Mouse (Mus musculus) MEL (cell line): Measurements from ENCODE around the gene Sec11a. TPM values are rescaled to one million over a fixed set of nuclear protein-coding genes. Genes with fewer than 3 reads are reported as not detected.

Experiments
- DNase-seq: peaks from one replicate; pipeline ENCODE4 v3.0.0; 2011; ENCODE audit warnings: low read depth, low spot score
- H3K27ac ChIP-seq: 2 replicates; pipeline ENCODE4 v1.5.1; 2012; ENCODE audit warnings: low read depth, mild to moderate bottlenecking, control low read depth, low read length, moderate library complexity; ENCODE audit not compliant: control insufficient read depth
- H3K27me3 ChIP-seq, 2 experiments: fragments of 150-350 bp in 1 of 2; sonication (generic) in 1 of 2; 2 replicates each; pipeline ENCODE4 v1.6.1; 2012; ENCODE audit warnings: low read length in 2 of 2, mild to moderate bottlenecking in 2 of 2, improper control_type of control experiment in 1 of 2, moderate library complexity in 1 of 2; ENCODE audit not compliant: insufficient read depth in 2 of 2, control insufficient read depth in 1 of 2
- H3K36me3 ChIP-seq, 2 experiments: 2 replicates each; pipeline ENCODE4 v1.6.1; 2012 to 2014; ENCODE audit warnings: low read length in 2 of 2, improper control_type of control experiment in 1 of 2, inconsistent platforms in 1 of 2, mild to moderate bottlenecking in 1 of 2; ENCODE audit not compliant: insufficient read depth in 2 of 2, control insufficient read depth in 1 of 2
- H3K4me1 ChIP-seq, 2 experiments: fragments of 150-350 bp in 1 of 2; sonication (generic) in 1 of 2; 2 replicates each; pipeline ENCODE4 v1.6.1; 2012; ENCODE audit warnings: low read length in 2 of 2, improper control_type of control experiment in 1 of 2, mild to moderate bottlenecking in 1 of 2; ENCODE audit not compliant: insufficient read depth in 2 of 2, control insufficient read depth in 1 of 2
- H3K4me3 ChIP-seq, 2 experiments: fragments of 150-350 bp in 1 of 2; sonication (generic) in 1 of 2; 2 replicates each; pipeline ENCODE4 v1.5.1; 2012; ENCODE audit warnings: low read depth in 2 of 2, low read length in 2 of 2, mild to moderate bottlenecking in 2 of 2, moderate library complexity in 2 of 2, control low read depth in 1 of 2, improper control_type of control experiment in 1 of 2; ENCODE audit not compliant: control insufficient read depth in 1 of 2, insufficient read depth in 1 of 2
- H3K79me2 ChIP-seq: 2 replicates; pipeline ENCODE4 v1.6.1; 2012; ENCODE audit warnings: mild to moderate bottlenecking, low read length, moderate library complexity; ENCODE audit not compliant: control insufficient read depth, poor library complexity, insufficient read depth
- H3K9ac ChIP-seq: 2 replicates; pipeline ENCODE4 v1.6.1; 2012; ENCODE audit warnings: low read depth, mild to moderate bottlenecking, control low read depth, low read length, moderate library complexity; ENCODE audit not compliant: control insufficient read depth, poor library complexity, severe bottlenecking
- H3K9me3 ChIP-seq: fragments of 150-350 bp; sonication (generic); replicated peaks from 2 replicates; pipeline ENCODE4 v1.6.1; 2012; ENCODE audit warnings: mild to moderate bottlenecking, low read length, improper control_type of control experiment, moderate library complexity; ENCODE audit not compliant: insufficient read depth
- BHLHE40 ChIP-seq: IDR thresholded peaks from 2 replicates; pipeline ENCODE4 v1.6.1; 2012; ENCODE audit warnings: low read depth, mild to moderate bottlenecking, inconsistent platforms, low read length, improper control_type of control experiment, borderline replicate concordance
- CTCF ChIP-seq, 3 experiments: IDR thresholded peaks in 2 of 3; conservative IDR thresholded peaks in 1 of 3; 2 replicates each; pipeline ENCODE4 v1.5.1; 2011 to 2012; ENCODE audit warnings: low read length in 3 of 3, low read depth in 2 of 3, mild to moderate bottlenecking in 2 of 3, improper control_type of control experiment in 1 of 3, inconsistent platforms in 1 of 3, mixed read lengths in 1 of 3, moderate library complexity in 1 of 3; ENCODE audit not compliant: control insufficient read depth in 1 of 3, insufficient read depth in 1 of 3, poor library complexity in 1 of 3, severe bottlenecking in 1 of 3
- E2F4 ChIP-seq: IDR thresholded peaks from 2 replicates; pipeline ENCODE4 v1.6.1; 2011; ENCODE audit warnings: low read depth, low read length, improper control_type of control experiment, borderline replicate concordance
- ELF1 ChIP-seq: IDR thresholded peaks from 2 replicates; pipeline ENCODE4 v1.6.1; 2014; ENCODE audit warnings: low read depth, mild to moderate bottlenecking, inconsistent platforms, low read length, improper control_type of control experiment, moderate library complexity
- ETS1 ChIP-seq: IDR thresholded peaks from 2 replicates; pipeline ENCODE4 v1.6.1; 2012; ENCODE audit warnings: low read depth, mild to moderate bottlenecking, inconsistent platforms, low read length, improper control_type of control experiment, moderate library complexity
- JUND ChIP-seq: IDR thresholded peaks from 2 replicates; pipeline ENCODE4 v1.6.1; 2011; ENCODE audit warnings: low read depth, mild to moderate bottlenecking, improper control_type of control experiment, low read length
- MAFK ChIP-seq: IDR thresholded peaks from 2 replicates; pipeline ENCODE4 v1.6.1; 2011; ENCODE audit warnings: low read depth, mild to moderate bottlenecking, low read length, improper control_type of control experiment, borderline replicate concordance
- MAZ ChIP-seq: IDR thresholded peaks from 2 replicates; pipeline ENCODE4 v1.6.1; 2012; ENCODE audit warnings: low read depth, mild to moderate bottlenecking, inconsistent platforms, low read length, improper control_type of control experiment
- MYB ChIP-seq: IDR thresholded peaks from 2 replicates; pipeline ENCODE4 v1.6.1; 2011; ENCODE audit warnings: mild to moderate bottlenecking, low read depth, low read length, improper control_type of control experiment
- POLR2AphosphoS2 ChIP-seq: IDR thresholded peaks from 2 replicates; pipeline ENCODE4 v1.6.1; 2011; ENCODE audit warnings: low read length, improper control_type of control experiment
- SIN3A ChIP-seq: IDR thresholded peaks from 2 replicates; pipeline ENCODE4 v1.6.1; 2012; ENCODE audit warnings: low read length, improper control_type of control experiment, inconsistent platforms
- TCF12 ChIP-seq: IDR thresholded peaks from 2 replicates; pipeline ENCODE4 v1.6.1; 2014; ENCODE audit warnings: low read depth, mild to moderate bottlenecking, inconsistent platforms, low read length, improper control_type of control experiment, moderate library complexity
- UBTF ChIP-seq: IDR thresholded peaks from 2 replicates; pipeline ENCODE4 v1.6.1; 2012; ENCODE audit warnings: low read depth, mild to moderate bottlenecking, inconsistent platforms, low read length, improper control_type of control experiment, moderate library complexity, borderline replicate concordance; ENCODE audit not compliant: insufficient read depth
- USF1 ChIP-seq: IDR thresholded peaks from 2 replicates; pipeline ENCODE4 v1.6.1; 2014; ENCODE audit warnings: low read depth, mild to moderate bottlenecking, inconsistent platforms, low read length, improper control_type of control experiment, moderate library complexity
- ZMIZ1 ChIP-seq: IDR thresholded peaks from 2 replicates; pipeline ENCODE4 v1.6.1; 2012; ENCODE audit warnings: low read depth, mild to moderate bottlenecking, inconsistent platforms, low read length, improper control_type of control experiment, moderate library complexity
- polyA plus RNA-seq, 2 experiments: library from polyadenylated mRNA; stranded (reverse) in 1 of 2; unstranded in 1 of 2; fragments of >175 nt in 1 of 2; fragments of >200 nt in 1 of 2; gene quantifications; 2 replicates each; pipeline versions ENCODE4 v1.2.1 to v1.2.4; 2012; ENCODE audit warnings: low replicate concordance in 2 of 2, low read depth in 1 of 2; ENCODE audit not compliant: insufficient read length in 2 of 2, insufficient read depth in 1 of 2, missing spikeins in 1 of 2
- total RNA-seq: library from RNA; depleted of rRNA; stranded (reverse); fragments of 300-350 nt; gene quantifications from 2 replicates; pipeline ENCODE4 v1.2.3, GENCODE M21; 2012

Sec11a gene
- total and polyA plus RNA-seq, 3 experiments, result 114 to 144 TPM; not detected in 1

- Histone ChIP-seq H3K4me3 (no peak overlapping the region), H3K27me3 (no peaks in the 10 kb centered on the region), H3K36me3 (peaks cover 7 to 16% of the 10 kb centered on the region in 2 experiments), H3K27ac (no peak overlapping the region), H3K4me1 (peaks cover 0 to 6% of the 10 kb centered on the region in 2 experiments; a peak in 1 of 4 replicates), H3K9me3 (no peaks in the 10 kb centered on the region), H3K79me2 (peaks cover 19% of the 10 kb centered on the region), H3K9ac (no peak overlapping the region)
- no peak for DNase-seq
- no peak for TF ChIP-seq JUND
Observed at GRCm38 (mm10) chr7:80935834-80936233, 11.7 kb downstream of the Sec11a start.

DNA sequence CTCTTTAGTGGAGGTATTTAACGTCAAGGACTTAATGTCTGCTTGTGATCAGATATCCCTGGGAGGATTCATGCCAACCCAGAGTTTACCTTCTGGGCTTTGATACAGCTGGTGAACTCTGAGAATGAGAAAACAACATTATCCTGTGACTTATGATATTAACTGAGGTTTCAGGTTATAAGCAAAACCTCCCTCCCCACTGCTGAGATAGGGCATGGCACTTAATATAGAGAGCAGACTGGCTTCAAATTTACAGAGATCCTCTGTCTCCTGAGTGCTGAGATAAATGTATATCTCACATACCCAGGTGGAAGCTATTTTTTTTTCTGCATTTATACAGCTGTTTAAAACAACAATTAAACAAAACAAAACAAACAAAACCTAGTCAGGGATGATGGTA, 14.8 kb downstream of the Sec11a start:
- Histone ChIP-seq H3K9ac (no peak overlapping the region), H3K9me3 (no peaks in the 10 kb centered on the region), H3K36me3 (peaks cover 7 to 19% of the 10 kb centered on the region in 2 experiments), H3K79me2 (peaks cover 3% of the 10 kb centered on the region; the same call in 1 of the 2 replicates), H3K27me3 (no peaks in the 10 kb centered on the region), H3K4me3 (no peak overlapping the region), H3K4me1 (peaks cover 0 to 6% of the 10 kb centered on the region in 2 experiments; a peak in 1 of 4 replicates), H3K27ac (no peak overlapping the region)
- TF ChIP-seq POLR2AphosphoS2, result no peak
- no peak for TF ChIP-seq SIN3A
- no peak for TF ChIP-seq E2F4
- no peak for TF ChIP-seq BHLHE40
- TF ChIP-seq USF1, result no peak
- TF ChIP-seq MAFK, result no peak
- TF ChIP-seq UBTF, result no peak
- TF ChIP-seq MYB, result no peak
- no peak for TF ChIP-seq TCF12
- no peak for DNase-seq

GRCm38 (mm10) chr7:80931618-80932207, 15.9 kb downstream of the Sec11a start:
- Histone ChIP-seq H3K36me3 (peaks cover 7 to 23% of the 10 kb centered on the region in 2 experiments), H3K4me1 (peaks cover 0 to 4% of the 10 kb centered on the region in 2 experiments; a peak in 1 of 4 replicates), H3K9ac (no peak overlapping the region), H3K27me3 (no peaks in the 10 kb centered on the region), H3K4me3 (no peak overlapping the region), H3K27ac (no peak overlapping the region), H3K79me2 (peaks cover 3% of the 10 kb centered on the region; the same call in 1 of the 2 replicates), H3K9me3 (no peaks in the 10 kb centered on the region)
- TF ChIP-seq ZMIZ1 (no peak), USF1 (no peak), ETS1 (no peak), MAZ (no peak), ELF1 (no peak), CTCF (IDR thresholded peaks at IDR 0.05 in 2 of 3, conservative IDR thresholded peaks at IDR 0.05 in 1 of 3; ENCODE audit: control insufficient read depth in 1 of 3, insufficient read depth in 1 of 3, low read depth in 2 of 3, low read length in 3 of 3, poor library complexity in 1 of 3, severe bottlenecking in 1 of 3) (no peak)
- no peak for DNase-seq
